Mouse (Mus musculus) ES-Bruce4 (cell line): Measurements from ENCODE around the gene Nrg4.

ENCODE experiments used
- EP300 ChIP-seq: IDR thresholded peaks from 2 replicates; pipeline ENCODE4 v1.6.1; 2011; ENCODE audit warnings: low read depth, low read length; ENCODE audit not compliant: insufficient read depth
- POLR2A ChIP-seq: IDR thresholded peaks from one replicate; pipeline ENCODE4 v1.8.1; 2011; ENCODE audit warnings: low read length; ENCODE audit not compliant: insufficient read depth

DNA sequence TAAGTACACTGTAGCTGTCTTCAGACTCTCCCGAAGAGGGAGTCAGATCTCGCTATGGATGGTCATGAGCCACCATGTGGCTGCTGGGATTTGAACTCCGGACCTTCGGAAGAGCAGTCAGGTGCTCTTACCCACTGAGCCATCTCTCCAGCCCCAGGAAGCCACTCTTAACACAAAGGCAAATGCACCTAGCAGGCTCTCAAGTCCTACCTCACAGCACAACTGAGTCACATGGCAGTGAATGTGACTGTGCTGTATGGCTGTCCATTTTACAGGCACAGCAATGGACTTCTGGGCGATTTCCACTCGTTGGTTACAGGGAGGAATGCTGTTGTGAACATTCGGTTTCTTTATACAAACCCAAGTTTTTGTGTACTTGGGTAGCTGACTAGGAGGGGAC is 94.1 kb downstream of the Nrg4 start:
- TF ChIP-seq EP300 (0 out of 2 replicates have a peak, but pooled peaks have one; percentile 18), POLR2A (no peak)
